Mouse (Mus musculus) CH12.LX (cell line): Measurements from ENCODE around the gene Map3k12. TPM values are rescaled to one million over a fixed set of nuclear protein-coding genes. Genes with fewer than 3 reads are reported as not detected.

Experiments
- DNase-seq: peaks from one replicate; pipeline ENCODE4 v3.0.0-alpha.2; 2013; ENCODE audit errors: extremely low read depth
- H3K27ac ChIP-seq: 2 replicates; pipeline ENCODE4 v1.5.1; 2012; ENCODE audit warnings: low read depth, mild to moderate bottlenecking, control low read depth, moderate library complexity; ENCODE audit not compliant: insufficient read depth
- H3K27me3 ChIP-seq: replicated peaks from 2 replicates; pipeline ENCODE3; 2012; ENCODE audit warnings: inconsistent platforms
- H3K36me3 ChIP-seq, 2 experiments: replicated peaks in 1 of 2; 2 replicates each; pipeline versions ENCODE3 to v1.6.1; 2012; ENCODE audit warnings: inconsistent platforms in 1 of 2, low read length in 1 of 2, mild to moderate bottlenecking in 1 of 2, mixed read lengths in 1 of 2, moderate library complexity in 1 of 2; ENCODE audit not compliant: control insufficient read depth in 1 of 2, insufficient read depth in 1 of 2
- H3K4me1 ChIP-seq, 2 experiments: 2 replicates each; pipeline ENCODE4 v1.6.1; 2012; ENCODE audit warnings: inconsistent platforms in 1 of 2, moderate library complexity in 1 of 2; ENCODE audit not compliant: insufficient read depth in 2 of 2, control insufficient read depth in 1 of 2
- H3K4me2 ChIP-seq: 2 replicates; pipeline ENCODE4 v1.6.1; 2012; ENCODE audit warnings: low read depth, mild to moderate bottlenecking, control low read depth; ENCODE audit not compliant: poor library complexity, insufficient read depth, severe bottlenecking
- H3K4me3 ChIP-seq, 3 experiments: fragments of 150-350 bp in 1 of 3; sonication (generic) in 1 of 3; replicated peaks in 1 of 3; 2 replicates each; pipeline versions ENCODE3 to v1.5.1; 2011 to 2012; ENCODE audit warnings: low read depth in 2 of 3, low read length in 2 of 3, mild to moderate bottlenecking in 2 of 3, moderate library complexity in 2 of 3, control low read depth in 1 of 3, improper control_type of control experiment in 1 of 3, inconsistent platforms in 1 of 3, mixed read lengths in 1 of 3; ENCODE audit not compliant: poor library complexity in 1 of 3
- H3K79me2 ChIP-seq: replicated peaks from 2 replicates; pipeline ENCODE4 v1.6.1; 2012; ENCODE audit warnings: mild to moderate bottlenecking, moderate library complexity; ENCODE audit not compliant: control insufficient read depth, poor library complexity, insufficient read depth, severe bottlenecking; ENCODE audit errors: extremely low read depth
- H3K9ac ChIP-seq: 2 replicates; pipeline ENCODE4 v1.6.1; 2012; ENCODE audit warnings: low read depth, mild to moderate bottlenecking, control low read depth, moderate library complexity; ENCODE audit not compliant: insufficient read depth
- H3K9me3 ChIP-seq: replicated peaks from 2 replicates; pipeline ENCODE3; 2012; ENCODE audit warnings: low read length, inconsistent platforms, mixed read lengths
- BHLHE40 ChIP-seq: IDR thresholded peaks from 2 replicates; pipeline ENCODE4 v1.6.1; 2011; ENCODE audit warnings: mild to moderate bottlenecking, low read depth, low read length, improper control_type of control experiment
- CHD1 ChIP-seq: IDR thresholded peaks from 2 replicates; pipeline ENCODE4 v1.6.1; 2012; ENCODE audit warnings: low read depth, low read length, improper control_type of control experiment, inconsistent platforms
- CTCF ChIP-seq, 2 experiments: IDR thresholded peaks in 1 of 2; conservative IDR thresholded peaks in 1 of 2; 2 replicates each; pipeline ENCODE4 v1.5.1; 2011 to 2012; ENCODE audit warnings: low read depth in 2 of 2, low read length in 2 of 2, improper control_type of control experiment in 1 of 2, inconsistent platforms in 1 of 2, mild to moderate bottlenecking in 1 of 2, moderate library complexity in 1 of 2
- E2F4 ChIP-seq: IDR thresholded peaks from 2 replicates; pipeline ENCODE4 v1.6.1; 2011; ENCODE audit warnings: low read depth, low read length, improper control_type of control experiment; ENCODE audit not compliant: insufficient replicate concordance
- EP300 ChIP-seq: IDR thresholded peaks from 2 replicates; pipeline ENCODE4 v1.6.1; 2011; ENCODE audit warnings: low read length, improper control_type of control experiment
- IRF4 ChIP-seq: IDR thresholded peaks from 2 replicates; pipeline ENCODE4 v1.6.1; 2014; ENCODE audit warnings: low read depth, mild to moderate bottlenecking, inconsistent platforms, low read length, improper control_type of control experiment
- JUND ChIP-seq: conservative IDR thresholded peaks from 2 replicates; pipeline ENCODE4 v1.6.1; 2011; ENCODE audit warnings: low read depth, low read length, improper control_type of control experiment
- KAT2A ChIP-seq: IDR thresholded peaks from 2 replicates; pipeline ENCODE4 v1.6.1; 2012; ENCODE audit warnings: low read length, improper control_type of control experiment, inconsistent platforms; ENCODE audit not compliant: insufficient replicate concordance
- MAFK ChIP-seq: IDR thresholded peaks from 2 replicates; pipeline ENCODE4 v1.6.1; 2011; ENCODE audit warnings: low read length, improper control_type of control experiment; ENCODE audit not compliant: insufficient replicate concordance
- MAX ChIP-seq: IDR thresholded peaks from 2 replicates; pipeline ENCODE4 v1.6.1; 2011; ENCODE audit warnings: low read length, improper control_type of control experiment
- MAZ ChIP-seq: IDR thresholded peaks from 2 replicates; pipeline ENCODE4 v1.6.1; 2012; ENCODE audit warnings: low read depth, mild to moderate bottlenecking, inconsistent platforms, low read length, improper control_type of control experiment, moderate library complexity
- PAX5 ChIP-seq: IDR thresholded peaks from 2 replicates; pipeline ENCODE4 v1.6.1; 2012; ENCODE audit warnings: low read length, inconsistent platforms, mixed read lengths
- POLR2A ChIP-seq: IDR thresholded peaks from 2 replicates; pipeline ENCODE4 v1.6.1; 2011; ENCODE audit warnings: low read depth, mild to moderate bottlenecking, improper control_type of control experiment, low read length
- RAD21 ChIP-seq: IDR thresholded peaks from 2 replicates; pipeline ENCODE4 v1.6.1; 2011; ENCODE audit warnings: low read depth, mild to moderate bottlenecking, low read length, improper control_type of control experiment, moderate library complexity
- RCOR1 ChIP-seq: conservative IDR thresholded peaks from 2 replicates; pipeline ENCODE4 v1.6.1; 2012; ENCODE audit warnings: low read depth, mild to moderate bottlenecking, inconsistent platforms, low read length, improper control_type of control experiment
- SIN3A ChIP-seq: IDR thresholded peaks from 2 replicates; pipeline ENCODE4 v1.6.1; 2012; ENCODE audit warnings: low read length, improper control_type of control experiment, inconsistent platforms
- SMC3 ChIP-seq: IDR thresholded peaks from 2 replicates; pipeline ENCODE4 v1.6.1; 2011; ENCODE audit warnings: low read depth, low read length, improper control_type of control experiment
- TBP ChIP-seq: conservative IDR thresholded peaks from 2 replicates; pipeline ENCODE4 v1.6.1; 2011; ENCODE audit warnings: low read depth, low read length, improper control_type of control experiment
- TCF12 ChIP-seq: IDR thresholded peaks from 2 replicates; pipeline ENCODE4 v1.6.1; 2014; ENCODE audit warnings: low read depth, mild to moderate bottlenecking, inconsistent platforms, low read length, improper control_type of control experiment
- USF2 ChIP-seq: conservative IDR thresholded peaks from 2 replicates; pipeline ENCODE4 v1.6.1; 2011; ENCODE audit warnings: low read depth, low read length, improper control_type of control experiment
- ZKSCAN1 ChIP-seq: IDR thresholded peaks from 2 replicates; pipeline ENCODE4 v1.6.1; 2012; ENCODE audit warnings: low read depth, inconsistent platforms, low read length, improper control_type of control experiment, borderline replicate concordance
- dilution Hi-C: fragments of 300-500 bp; cut with MboI; formaldehyde crosslinking; loops from 2 replicates; pipeline ENCODE4 v1.14.3; 2020; ENCODE audit warnings: low sequenced_read_pairs; ENCODE audit not compliant: extremely low pct_unique_long_range_greater_than_20kb, extremely low pct_ligation_motif_present
- in situ Hi-C: fragments of 300-500 bp; cut with MboI; formaldehyde crosslinking; loops from 3 replicates; pipeline ENCODE4 v1.14.3; 2019; ENCODE audit warnings: low sequenced_read_pairs, low pct_ligation_motif_present, low pct_unique_long_range_greater_than_20kb, mixed read lengths
- polyA plus RNA-seq: library from polyadenylated mRNA; unstranded; fragments of >175 nt; gene quantifications from 2 replicates; pipeline ENCODE4 v1.2.1, GENCODE M21; 2012; ENCODE audit warnings: low read depth; ENCODE audit not compliant: insufficient read length
- total RNA-seq, 2 experiments: library from RNA; depleted of rRNA; stranded (reverse); fragments of 300-350 nt in 1 of 2; fragments of >200 nt in 1 of 2; gene quantifications; 2 replicates each; pipeline ENCODE4 v1.2.3; 2012 to 2014

Map3k12 gene
- total and polyA plus RNA-seq, 3 experiments, result 1.5 to 3.0 (median 2.3) TPM

- peak; percentile 46; the same call in 1 of the 2 replicates for TF ChIP-seq E2F4
- peak; percentile 96 for TF ChIP-seq POLR2A
- TF ChIP-seq MAFK, result no peak
- no peak for TF ChIP-seq USF2
- no peak for TF ChIP-seq JUND
- TF ChIP-seq RAD21, result no peak
- peak; percentile 81 for TF ChIP-seq TCF12
- TF ChIP-seq ZKSCAN1, result no peak
- no peak for TF ChIP-seq RCOR1
- TF ChIP-seq PAX5, result no peak
- 0 out of 2 replicates have a peak, but pooled peaks have one; percentile 68 for TF ChIP-seq CHD1
- peak; percentile 94 for TF ChIP-seq TBP
- peak; percentile 97 for TF ChIP-seq SIN3A
- TF ChIP-seq, all 38 proteins: peak for 20
These were observed 58.0 kb downstream of the Map3k12 start, which contains the start of gene Prr13 (continued) for GRCm38 (mm10) chr15:102458904-102459317.

GRCm38 (mm10) chr15:102458050-102458736 is 58.7 kb downstream of the Map3k12 start:
- Histone ChIP-seq H3K36me3 (peaks cover 12 to 13% of the 10 kb centered on the region in 2 experiments), H3K27ac (no peak overlapping the region), H3K4me1 (peaks cover 0 to 30% of the 10 kb centered on the region in 2 experiments; a peak in 3 of 4 replicates), H3K27me3 (peaks cover 9% of the 10 kb centered on the region), H3K4me2 (peak overlapping the region; percentile 80), H3K4me3 (peak overlapping the region in 2 of 3 experiments; percentile 64 to 85)
- dilution Hi-C loops, result no loop called here
- DNase-seq, result no peak
- no peak for TF ChIP-seq KAT2A
- TF ChIP-seq MAX, result no peak
- TF ChIP-seq MAZ, result no peak
- no peak for TF ChIP-seq CHD1
- no peak for TF ChIP-seq SMC3
- no peak for TF ChIP-seq BHLHE40
- TF ChIP-seq CTCF (conservative IDR thresholded peaks at IDR 0.05 in 1 of 2, IDR thresholded peaks at IDR 0.05 in 1 of 2; ENCODE audit: low read depth in 2 of 2, low read length in 2 of 2), result no peak
- no peak for TF ChIP-seq MAFK
- no peak for TF ChIP-seq EP300
- TF ChIP-seq IRF4, result no peak
- TF ChIP-seq PAX5, result no peak
- TF ChIP-seq, all 38 proteins: peak for 0
- H3K79me2 ChIP-seq, result peaks cover 28% of the 10 kb centered on the region
- in situ Hi-C loops, result no loop called here
- no peaks in the 10 kb centered on the region for H3K9me3 ChIP-seq
- peak overlapping the region; percentile 46 for H3K9ac ChIP-seq
